Mouse (Mus musculus) heart, embryonic 11.5 days (tissue): ENCODE results near the gene Ptprm. TPM values are rescaled to one million over a fixed set of nuclear protein-coding genes. Genes with fewer than 3 reads are reported as not detected.

Experiments
- ATAC-seq: fragments of 200-750 bp; cut with Nextera tagmentation; replicated peaks from 2 replicates; pipeline ENCODE4 v1.8.0; 2017; ENCODE audit warnings: moderate library complexity; ENCODE audit not compliant: insufficient number of reproducible peaks, low FRiP score, low TSS enrichment
- H3K27ac ChIP-seq: fragments of 300-500 bp; sonication (generic); 2 replicates; pipeline ENCODE4 v1.5.1; 2014; ENCODE audit warnings: mild to moderate bottlenecking, low read depth, low read length
- H3K27me3 ChIP-seq: fragments of 300-500 bp; sonication (generic); 2 replicates; pipeline ENCODE4 v1.6.1; 2014; ENCODE audit warnings: mild to moderate bottlenecking, low read length, mixed read lengths; ENCODE audit not compliant: control insufficient read depth, insufficient read depth
- H3K36me3 ChIP-seq: fragments of 300-500 bp; sonication (generic); 2 replicates; pipeline ENCODE4 v1.6.1; 2014; ENCODE audit warnings: mild to moderate bottlenecking, low read length, moderate library complexity, mixed read lengths; ENCODE audit not compliant: control insufficient read depth, insufficient read depth
- H3K4me1 ChIP-seq: fragments of 300-500 bp; sonication (generic); 2 replicates; pipeline ENCODE4 v1.6.1; 2014; ENCODE audit warnings: low read length; ENCODE audit not compliant: control insufficient read depth, insufficient read depth
- H3K4me2 ChIP-seq: fragments of 300-500 bp; sonication (generic); 2 replicates; pipeline ENCODE4 v1.6.1; 2014; ENCODE audit warnings: mild to moderate bottlenecking, moderate library complexity
- H3K4me3 ChIP-seq: fragments of 300-500 bp; sonication (generic); 2 replicates; pipeline ENCODE4 v1.5.1; 2014; ENCODE audit warnings: low read depth, low read length
- H3K9ac ChIP-seq: fragments of 300-500 bp; sonication (generic); 2 replicates; pipeline ENCODE4 v1.6.1; 2014; ENCODE audit warnings: mild to moderate bottlenecking, low read depth, low read length, moderate library complexity
- H3K9me3 ChIP-seq: fragments of 300-500 bp; sonication (generic); replicated peaks from 2 replicates; pipeline ENCODE4 v1.6.1; 2016; ENCODE audit warnings: low read length; ENCODE audit not compliant: control insufficient read depth
- WGBS: fragments of 180-500 bp; shearing (Covaris S2); extraction: QIAGEN DNeasy Blood & Tissue Kit; methylation state at CpG from one replicate; pipeline ENCODE4 v1.1.7; 2014; ENCODE audit not compliant: insufficient replicate concordance; 5-methylcytosine and 5-hydroxymethylcytosine counted together
- polyA plus RNA-seq: library from polyadenylated mRNA; unstranded; fragments of >200 nt; fragmentation: Nextera tagmentation; extraction: Ambion mirVana; gene quantifications from 2 replicates; pipeline ENCODE4 v1.2.1, GENCODE M21; 2014

The Ptprm gene
- polyA plus RNA-seq, 1 experiment from 2014 or later = 15.9 TPM

- Histone ChIP-seq H3K9ac (no peak overlapping the region), H3K4me3 (no peak overlapping the region), H3K27me3 (no peaks in the 10 kb centered on the region), H3K4me2 (no peak overlapping the region), H3K9me3 (no peaks in the 10 kb centered on the region), H3K27ac (no peak overlapping the region), H3K4me1 (no peaks in the 10 kb centered on the region), H3K36me3 (no peaks in the 10 kb centered on the region)
- 69% methylated on average over 5 of the region's 5 CpGs for WGBS
- no peak for ATAC-seq
Observed at GRCm38 (mm10) chr17:66976490-66976889, 377.8 kb downstream of the Ptprm start.

- no peak overlapping the region for H3K9ac ChIP-seq
- WGBS = 52% methylated on average over 3 of the region's 3 CpGs
- no peaks in the 10 kb centered on the region for H3K9me3 ChIP-seq
- no peak overlapping the region for H3K4me2 ChIP-seq
- no peak overlapping the region for H3K4me3 ChIP-seq
- ATAC-seq = no peak
- no peaks in the 10 kb centered on the region for H3K36me3 ChIP-seq
- no peaks in the 10 kb centered on the region for H3K4me1 ChIP-seq
- no peaks in the 10 kb centered on the region for H3K27me3 ChIP-seq
- H3K27ac ChIP-seq = no peak overlapping the region
Observed at GRCm38 (mm10) chr17:66972976-66973375, 381.3 kb downstream of the Ptprm start.

GRCm38 (mm10) chr17:66960986-66961385 lies 393.3 kb downstream of the Ptprm start:
- no peak overlapping the region for H3K27ac ChIP-seq
- WGBS = 54% methylated on average over 5 of the region's 5 CpGs
- H3K9ac ChIP-seq = no peak overlapping the region
- no peak overlapping the region for H3K4me3 ChIP-seq
- no peaks in the 10 kb centered on the region for H3K4me1 ChIP-seq
- ATAC-seq = no peak
- H3K27me3 ChIP-seq = no peaks in the 10 kb centered on the region
- no peaks in the 10 kb centered on the region for H3K9me3 ChIP-seq
- H3K36me3 ChIP-seq = no peaks in the 10 kb centered on the region
- no peak overlapping the region for H3K4me2 ChIP-seq

DNA sequence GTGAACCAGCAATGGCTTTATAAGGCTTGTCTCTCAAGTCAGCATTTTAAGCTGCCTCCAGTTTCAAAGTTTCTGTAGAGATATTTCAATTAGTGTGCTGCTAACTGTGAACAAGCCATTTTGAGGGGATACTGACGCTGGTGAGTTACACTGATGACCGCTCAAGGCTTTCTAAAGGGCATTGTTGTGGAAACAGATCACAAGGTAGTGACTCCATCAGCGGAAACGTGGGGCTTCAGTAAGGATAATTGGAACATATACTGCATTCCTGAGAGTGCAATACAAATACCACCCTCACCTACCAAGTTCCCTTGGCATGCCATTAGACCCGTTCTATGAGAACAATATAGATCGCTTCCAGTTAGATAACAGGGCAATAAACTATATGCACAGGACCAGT lies 393.7 kb downstream of the Ptprm start:
- Histone ChIP-seq H3K9ac (no peak overlapping the region), H3K27me3 (no peaks in the 10 kb centered on the region), H3K4me3 (no peak overlapping the region), H3K4me2 (no peak overlapping the region), H3K4me1 (no peaks in the 10 kb centered on the region), H3K9me3 (no peaks in the 10 kb centered on the region), H3K36me3 (no peaks in the 10 kb centered on the region), H3K27ac (no peak overlapping the region)
- ATAC-seq = no peak
- WGBS = 79% methylated on average over 6 of the region's 6 CpGs

- WGBS = 91% methylated on average over 2 of the region's 2 CpGs
- H3K27me3 ChIP-seq = no peaks in the 10 kb centered on the region
- H3K4me3 ChIP-seq = no peak overlapping the region
- no peak overlapping the region for H3K9ac ChIP-seq
- no peak overlapping the region for H3K27ac ChIP-seq
- H3K4me2 ChIP-seq = no peak overlapping the region
- no peak for ATAC-seq
- H3K4me1 ChIP-seq = no peaks in the 10 kb centered on the region
- no peaks in the 10 kb centered on the region for H3K36me3 ChIP-seq
- no peaks in the 10 kb centered on the region for H3K9me3 ChIP-seq
Observed at GRCm38 (mm10) chr17:66959815-66960214, 394.4 kb downstream of the Ptprm start.

DNA sequence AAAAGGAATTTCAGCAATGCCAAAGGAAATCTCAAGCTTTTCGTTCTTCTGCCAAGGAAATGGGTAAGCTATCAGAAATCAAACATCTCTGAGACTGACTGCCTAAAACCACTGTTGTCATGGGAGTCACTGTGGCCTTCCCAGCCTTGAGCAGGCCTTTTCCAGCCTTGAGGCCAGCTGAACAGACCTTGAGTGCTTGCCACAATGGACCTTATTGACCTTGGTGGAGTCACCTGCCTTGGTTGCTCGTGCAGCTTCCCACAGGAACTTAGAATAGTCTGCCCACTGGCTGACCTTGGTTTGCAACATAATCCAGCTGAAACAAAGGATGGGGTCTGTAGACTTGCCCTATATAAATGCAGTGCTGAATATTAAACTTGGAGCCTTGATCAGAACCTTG lies 395.5 kb downstream of the Ptprm start:
- H3K9ac ChIP-seq = no peak overlapping the region
- H3K9me3 ChIP-seq = no peaks in the 10 kb centered on the region
- H3K4me1 ChIP-seq = no peaks in the 10 kb centered on the region
- H3K27ac ChIP-seq = no peak overlapping the region
- 76% methylated on average over 2 of the region's 2 CpGs for WGBS
- H3K4me3 ChIP-seq = no peak overlapping the region
- no peak overlapping the region for H3K4me2 ChIP-seq
- H3K27me3 ChIP-seq = no peaks in the 10 kb centered on the region
- no peaks in the 10 kb centered on the region for H3K36me3 ChIP-seq
- ATAC-seq = no peak

- WGBS = 63% methylated on average over 4 of the region's 4 CpGs
- Histone ChIP-seq H3K36me3 (no peaks in the 10 kb centered on the region), H3K4me2 (no peak overlapping the region), H3K27me3 (no peaks in the 10 kb centered on the region), H3K9me3 (no peaks in the 10 kb centered on the region), H3K4me1 (no peaks in the 10 kb centered on the region), H3K27ac (no peak overlapping the region), H3K9ac (no peak overlapping the region), H3K4me3 (no peak overlapping the region)
- no peak for ATAC-seq
Observed at GRCm38 (mm10) chr17:66944498-66944897, 409.8 kb downstream of the Ptprm start.

- H3K9ac ChIP-seq = no peak overlapping the region
- H3K4me2 ChIP-seq = no peak overlapping the region
- no peak for ATAC-seq
- no peak overlapping the region for H3K27ac ChIP-seq
- no peak overlapping the region for H3K4me3 ChIP-seq
- no peaks in the 10 kb centered on the region for H3K9me3 ChIP-seq
- H3K27me3 ChIP-seq = no peaks in the 10 kb centered on the region
- WGBS = 93% methylated on average over 9 of the region's 9 CpGs
- H3K4me1 ChIP-seq = no peaks in the 10 kb centered on the region
- H3K36me3 ChIP-seq = no peaks in the 10 kb centered on the region
Observed at GRCm38 (mm10) chr17:66943539-66943938, 410.7 kb downstream of the Ptprm start.

- WGBS = 81% methylated on average over 5 of the region's 5 CpGs
- Histone ChIP-seq H3K9me3 (no peaks in the 10 kb centered on the region), H3K9ac (no peak overlapping the region), H3K27ac (no peak overlapping the region), H3K4me3 (no peak overlapping the region), H3K4me2 (no peak overlapping the region), H3K4me1 (no peaks in the 10 kb centered on the region), H3K36me3 (no peaks in the 10 kb centered on the region), H3K27me3 (no peaks in the 10 kb centered on the region)
- ATAC-seq = no peak
Observed at GRCm38 (mm10) chr17:66925611-66926010, 428.6 kb downstream of the Ptprm start.
